Mouse (Mus musculus): Measurements from ENCODE around the gene Rhbdl1. TPM values are rescaled to one million over a fixed set of nuclear protein-coding genes. Genes with fewer than 3 reads are reported as not detected.
"Not testable (repeated sequence)": the region's sequence is repeated elsewhere in the genome, so short reads cannot be mapped to it uniquely, and the experiment has no call there.

Gene Rhbdl1
- polyA plus RNA-seq, 1 experiment from 2014 or later, result 1.6 TPM

DNA sequence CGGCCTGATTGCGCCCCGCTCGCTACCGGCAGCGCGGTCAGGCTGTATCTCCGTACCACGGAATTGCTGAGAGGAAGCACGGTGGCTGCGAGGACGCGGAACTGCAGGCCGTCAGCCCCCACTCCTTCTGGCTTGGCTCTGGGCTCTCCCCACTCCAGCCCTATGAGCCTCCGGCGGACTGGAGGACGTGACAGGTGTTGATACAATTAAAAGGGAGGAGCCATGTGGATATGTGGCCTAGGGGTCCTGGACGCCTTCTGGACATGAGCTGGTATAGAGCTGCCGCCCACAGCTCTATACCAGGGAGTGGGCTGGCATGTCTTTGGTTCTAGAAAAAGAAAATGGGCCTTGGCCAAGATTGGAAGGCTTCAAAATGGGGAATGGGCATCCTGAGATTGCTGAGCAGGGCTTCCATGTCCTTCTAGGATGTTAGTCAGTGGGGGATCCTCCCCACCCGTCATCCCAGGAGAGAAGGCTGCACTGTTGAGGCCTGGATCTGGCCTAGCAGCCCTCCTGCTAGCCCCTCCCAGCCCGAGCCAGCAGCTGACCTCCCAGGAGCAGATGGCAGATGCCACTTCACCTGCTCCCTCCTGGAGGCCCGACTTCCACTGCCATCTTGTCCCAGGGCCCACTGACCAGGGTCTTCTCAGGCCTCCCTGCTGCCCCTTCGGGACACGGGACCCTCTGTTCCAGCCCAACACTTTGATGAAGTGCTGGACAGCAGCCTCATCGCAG is 27.3 kb downstream of the Rhbdl1 start:
- 10% methylated on average over 25 of the region's 25 CpGs for WGBS
- Histone ChIP-seq H3K36me3 (no peaks in the 10 kb centered on the region), H3K9me3 (no peaks in the 10 kb centered on the region), H3K27ac (no peak overlapping the region), H3K4me1 (peaks cover 9% of the 10 kb centered on the region; the same call in 1 of the 2 replicates), H3K27me3 (replicated peaks) (peaks cover 48% of the 10 kb centered on the region), H3K9ac (peak overlapping the region; percentile 16; the same call in 1 of the 2 replicates), H3K4me3 (replicated peaks) (peak overlapping the region; percentile 66), H3K4me2 (peak overlapping the region; percentile 98)
- ATAC-seq (ENCODE audit: insufficient read depth, low FRiP score, low read depth), result no peak

- no peaks in the 10 kb centered on the region for H3K36me3 ChIP-seq
- H3K27me3 ChIP-seq (replicated peaks), result peaks cover 49% of the 10 kb centered on the region
- under 1% methylated on average over 90 of the region's 100 CpGs for WGBS
- peak; percentile 83 for ATAC-seq (ENCODE audit: insufficient read depth, low FRiP score, low read depth)
- no peaks in the 10 kb centered on the region for H3K9me3 ChIP-seq
- H3K4me2 ChIP-seq, result peak within 1 kb of the TSS; percentile 98
- peak within 1 kb of the TSS; percentile 16; the same call in 1 of the 2 replicates for H3K27ac ChIP-seq
- H3K4me1 ChIP-seq, result peaks cover 9% of the 10 kb centered on the region; the same call in 1 of the 2 replicates
- peak within 1 kb of the TSS; percentile 22 for H3K9ac ChIP-seq
- H3K4me3 ChIP-seq (replicated peaks), result peak within 1 kb of the TSS; percentile 66
Measured at GRCm38 (mm10) chr17:25808789-25809605, 28.1 kb downstream of the Rhbdl1 start, which contains the start of gene Fbxl16. TSS of gene Fbxl16 (plus strand) at chr17:25809085.

- Histone ChIP-seq H3K27me3 (replicated peaks) (peaks cover 47% of the 10 kb centered on the region), H3K9ac (no peak overlapping the region), H3K27ac (no peak overlapping the region), H3K4me3 (replicated peaks) (no peak overlapping the region; the same call in 1 of the 2 replicates), H3K4me1 (peaks cover 5% of the 10 kb centered on the region; the same call in 1 of the 2 replicates), H3K9me3 (no peaks in the 10 kb centered on the region), H3K36me3 (no peaks in the 10 kb centered on the region), H3K4me2 (peak overlapping the region; percentile 98)
- no peak for ATAC-seq (ENCODE audit: insufficient read depth, low FRiP score, low read depth)
- WGBS, result 35% methylated on average over 5 of the region's 5 CpGs
Measured at GRCm38 (mm10) chr17:25808028-25808427, 29.1 kb downstream of the Rhbdl1 start.

GRCm38 (mm10) chr17:25807452-25807851 is 29.6 kb downstream of the Rhbdl1 start:
- not testable (repeated sequence) for H3K4me2 ChIP-seq; H3K27ac ChIP-seq; H3K9me3 ChIP-seq; H3K36me3 ChIP-seq; ATAC-seq (ENCODE audit: insufficient read depth, low FRiP score, low read depth); H3K4me3 ChIP-seq (replicated peaks); H3K4me1 ChIP-seq; H3K9ac ChIP-seq
- WGBS, result 27% methylated on average over 2 of the region's 2 CpGs
- peaks cover 46% of the 10 kb centered on the region for H3K27me3 ChIP-seq (replicated peaks)

DNA sequence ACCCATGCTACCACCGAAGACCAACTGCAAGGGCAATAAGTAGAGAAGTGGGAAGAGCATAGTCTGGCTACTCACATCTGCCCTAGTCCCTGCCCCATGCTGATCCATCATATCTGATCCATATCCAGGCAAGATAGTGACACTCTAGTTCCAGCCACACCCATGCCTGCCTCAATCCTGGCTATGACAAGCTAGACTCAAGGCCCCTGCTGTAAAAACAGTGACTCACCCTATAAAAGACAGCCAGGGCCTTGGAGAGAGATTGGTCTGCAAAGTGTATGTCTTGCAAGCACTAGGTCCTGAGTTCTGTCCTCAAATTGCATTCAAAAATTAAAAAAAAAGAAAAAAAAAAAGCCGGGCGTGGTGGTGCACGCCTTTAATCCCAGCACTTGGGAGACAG is 30.6 kb downstream of the Rhbdl1 start:
- Histone ChIP-seq H3K27me3 (replicated peaks) (peaks cover 46% of the 10 kb centered on the region), H3K4me1 (peaks cover 4% of the 10 kb centered on the region; the same call in 1 of the 2 replicates), H3K27ac (no peak overlapping the region), H3K9me3 (no peaks in the 10 kb centered on the region), H3K9ac (no peak overlapping the region), H3K36me3 (no peaks in the 10 kb centered on the region), H3K4me2 (no peak overlapping the region), H3K4me3 (replicated peaks) (no peak overlapping the region)
- WGBS, result 75% methylated on average over 4 of the region's 4 CpGs
- no peak for ATAC-seq (ENCODE audit: insufficient read depth, low FRiP score, low read depth)

DNA sequence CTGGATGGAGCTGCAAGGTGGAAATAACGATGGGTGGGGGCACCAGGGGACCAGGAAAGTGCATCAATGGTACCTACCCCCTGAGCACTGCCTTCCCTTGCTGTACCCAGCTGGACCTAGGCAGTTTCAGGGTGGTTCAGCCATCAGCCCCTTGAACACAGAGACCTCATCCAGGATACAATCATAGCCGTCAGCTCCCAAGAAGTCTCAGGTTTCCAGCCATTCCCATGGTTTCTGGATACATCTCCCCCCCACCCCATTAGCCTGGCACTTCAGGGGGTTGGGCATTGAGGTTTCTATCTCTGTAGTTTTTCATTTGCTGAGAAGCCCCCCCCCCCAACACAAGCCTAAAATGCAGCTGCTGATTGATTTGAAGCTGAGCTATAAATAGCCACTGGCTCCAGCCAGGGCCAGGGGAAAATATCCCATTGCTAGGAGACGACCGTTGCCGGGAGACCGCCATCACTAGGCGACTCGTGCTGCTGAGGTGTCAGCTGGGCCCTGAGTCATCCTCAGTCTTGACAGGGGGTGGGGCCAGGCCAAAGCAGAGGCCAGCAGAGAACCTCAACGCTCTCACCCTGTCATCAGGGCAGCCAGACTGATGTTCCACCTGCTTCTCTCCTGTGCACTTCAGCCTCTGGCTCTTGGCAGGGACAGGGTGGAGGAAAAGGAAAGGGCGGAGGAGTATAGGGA is 34.1 kb downstream of the Rhbdl1 start:
- H3K27me3 ChIP-seq (replicated peaks), result 0 out of 2 replicates have a peak, but pooled peaks cover 11% of the 10 kb centered on the region
- no peak overlapping the region for H3K4me3 ChIP-seq (replicated peaks)
- WGBS, result 7% methylated on average over 10 of the region's 10 CpGs
- H3K9ac ChIP-seq, result no peak overlapping the region
- no peaks in the 10 kb centered on the region for H3K36me3 ChIP-seq
- H3K4me2 ChIP-seq, result no peak overlapping the region
- H3K4me1 ChIP-seq, result no peaks in the 10 kb centered on the region
- no peak overlapping the region for H3K27ac ChIP-seq
- no peak for ATAC-seq (ENCODE audit: insufficient read depth, low FRiP score, low read depth)
- no peaks in the 10 kb centered on the region for H3K9me3 ChIP-seq

DNA sequence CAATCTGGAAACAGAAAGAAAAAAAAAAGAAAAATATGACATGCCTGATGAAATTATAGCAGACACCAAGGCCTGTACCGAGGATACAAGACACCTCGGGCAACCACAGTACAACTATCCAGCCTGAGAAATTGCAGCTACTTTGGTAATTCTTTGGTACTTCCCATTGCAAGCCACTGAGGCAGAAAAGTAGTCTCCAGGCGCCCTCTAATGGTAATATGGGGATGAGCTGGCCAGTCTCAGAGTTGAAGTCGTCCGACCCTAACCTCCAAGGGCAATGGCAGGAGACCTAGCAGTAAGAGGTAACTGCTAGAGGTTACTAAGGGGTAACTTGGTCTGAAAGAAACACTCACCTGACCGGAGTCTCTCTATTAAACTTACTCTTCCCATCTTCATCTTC is 36.1 kb downstream of the Rhbdl1 start:
- no peak for ATAC-seq (ENCODE audit: insufficient read depth, low FRiP score, low read depth)
- Histone ChIP-seq H3K4me2 (no peak overlapping the region), H3K4me1 (peaks cover 5% of the 10 kb centered on the region), H3K9me3 (no peaks in the 10 kb centered on the region), H3K9ac (no peak overlapping the region), H3K4me3 (replicated peaks) (no peak overlapping the region), H3K27me3 (replicated peaks) (0 out of 2 replicates have a peak, but pooled peaks cover 9% of the 10 kb centered on the region), H3K27ac (no peak overlapping the region), H3K36me3 (no peaks in the 10 kb centered on the region)
- 3% methylated on average over 6 of the region's 6 CpGs for WGBS

DNA sequence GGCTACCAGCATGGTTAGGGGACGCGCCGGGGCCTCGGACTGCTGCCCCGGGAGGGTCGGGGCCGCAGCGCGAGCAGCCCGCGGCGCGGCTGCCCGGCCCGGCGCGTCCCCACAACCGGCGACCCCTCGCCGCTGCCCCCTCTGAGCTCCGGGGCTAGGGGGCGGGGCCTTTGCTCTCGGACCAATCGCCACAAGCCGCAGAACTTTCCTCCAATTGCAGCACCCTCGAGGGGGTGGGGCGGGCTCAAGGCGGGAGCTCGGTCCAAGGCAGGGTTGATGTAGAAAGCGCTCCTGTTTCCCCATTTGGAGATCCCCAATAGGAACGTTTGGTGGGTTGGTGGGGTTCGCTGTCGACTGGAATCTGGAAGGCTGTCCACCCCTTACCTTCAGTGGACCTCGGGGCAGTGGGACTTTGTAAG is 40.1 kb downstream of the Rhbdl1 start, which contains the start of gene Metrn:
Gene Metrn (minus strand): TSS at position 186 of the 419 bp plus-strand sequence.
- H3K27ac ChIP-seq, result peak within 1 kb of the TSS; percentile 27
- H3K27me3 ChIP-seq (replicated peaks), result no peaks in the 10 kb centered on the region
- under 1% methylated on average over 34 of the region's 35 CpGs for WGBS
- H3K4me2 ChIP-seq, result peak within 1 kb of the TSS; percentile 91
- no peaks in the 10 kb centered on the region for H3K9me3 ChIP-seq
- peak within 1 kb of the TSS; percentile 61 for H3K9ac ChIP-seq
- no peaks in the 10 kb centered on the region for H3K36me3 ChIP-seq
- ATAC-seq (ENCODE audit: insufficient read depth, low FRiP score, low read depth), result peak; percentile 78
- peak within 1 kb of the TSS; percentile 85 for H3K4me3 ChIP-seq (replicated peaks)
- H3K4me1 ChIP-seq, result peaks cover 24% of the 10 kb centered on the region

DNA sequence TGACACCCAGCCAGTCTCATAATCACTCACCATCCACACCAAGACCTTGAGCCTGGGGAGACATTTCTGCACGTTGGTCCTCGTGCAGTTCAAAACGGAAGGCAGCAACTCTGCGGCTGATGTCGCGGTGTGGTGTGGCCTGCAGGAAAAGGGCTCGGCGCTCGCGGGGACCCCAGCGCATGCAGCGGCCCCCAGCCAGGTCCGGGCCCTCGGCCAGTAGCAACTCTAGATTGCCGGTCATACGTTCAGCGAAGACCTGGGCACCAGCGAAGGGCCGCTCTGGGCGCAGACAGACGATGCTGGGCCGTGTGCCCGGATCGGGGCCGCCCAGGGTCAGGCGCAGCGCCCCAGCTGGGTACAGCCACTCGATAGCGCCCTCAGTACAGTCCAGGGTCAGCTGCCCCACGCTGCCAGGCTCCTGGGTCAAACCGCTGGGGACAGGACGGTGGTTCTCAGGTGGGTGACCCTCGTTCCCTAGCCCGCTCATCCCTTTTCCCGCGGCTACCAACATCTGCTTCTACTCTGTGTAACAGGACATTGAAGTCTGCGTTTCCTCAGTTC is 40.8 kb downstream of the Rhbdl1 start:
- Histone ChIP-seq H3K9ac (peak overlapping the region; percentile 61), H3K4me3 (replicated peaks) (peak overlapping the region; percentile 85), H3K4me2 (peak overlapping the region; percentile 91), H3K36me3 (no peaks in the 10 kb centered on the region), H3K9me3 (no peaks in the 10 kb centered on the region), H3K4me1 (peaks cover 28% of the 10 kb centered on the region), H3K27ac (peak overlapping the region; percentile 27), H3K27me3 (replicated peaks) (no peaks in the 10 kb centered on the region)
- no peak for ATAC-seq (ENCODE audit: insufficient read depth, low FRiP score, low read depth)
- WGBS, result 3% methylated on average over 37 of the region's 37 CpGs

GRCm38 (mm10) chr17:25795609-25796092 is 41.4 kb downstream of the Rhbdl1 start, which contains the start of gene AC134908.4:
TSS of gene AC134908.4 (minus strand) at chr17:25795659.
- Histone ChIP-seq H3K4me1 (peaks cover 34% of the 10 kb centered on the region), H3K9me3 (no peaks in the 10 kb centered on the region)
- no peak for ATAC-seq (ENCODE audit: insufficient read depth, low FRiP score, low read depth)

DNA sequence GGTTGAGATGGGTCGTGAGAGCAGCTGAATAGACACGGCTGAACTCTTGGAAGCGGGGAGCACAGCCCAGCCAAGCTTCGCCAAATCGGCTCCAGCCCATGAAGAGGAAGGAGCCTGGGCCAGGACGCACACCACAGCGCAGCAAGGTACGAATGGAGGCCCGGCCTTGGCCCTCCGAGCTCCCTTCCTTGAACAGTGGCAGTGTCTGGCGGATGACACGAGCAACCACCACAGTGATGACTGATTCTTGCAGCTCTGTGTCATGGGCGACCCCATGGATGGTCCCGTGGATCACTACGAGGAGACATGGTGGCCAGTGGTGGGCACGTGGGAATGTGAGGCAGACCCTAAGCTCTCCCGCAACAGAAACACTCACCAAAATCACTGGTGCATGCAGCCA is 42.1 kb downstream of the Rhbdl1 start:
- H3K4me1 ChIP-seq, result peaks cover 36% of the 10 kb centered on the region
- H3K9me3 ChIP-seq, result no peaks in the 10 kb centered on the region
- no peak overlapping the region for H3K9ac ChIP-seq
- H3K27me3 ChIP-seq (replicated peaks), result no peaks in the 10 kb centered on the region
- ATAC-seq (ENCODE audit: insufficient read depth, low FRiP score, low read depth), result no peak
- no peaks in the 10 kb centered on the region for H3K36me3 ChIP-seq
- WGBS, result 86% methylated on average over 17 of the region's 17 CpGs
- peak overlapping the region; percentile 91 for H3K4me2 ChIP-seq
- 0 out of 2 replicates have a peak overlapping the region, but pooled peaks have one; percentile 11 for H3K27ac ChIP-seq
- H3K4me3 ChIP-seq (replicated peaks), result no peak overlapping the region

More at GRCm38 (mm10) chr17:25795609-25796092, 41.4 kb downstream of the Rhbdl1 start, which contains the start of gene AC134908.4:
- Histone ChIP-seq H3K4me2 (peak within 1 kb of the TSS; percentile 91), H3K27me3 (replicated peaks) (no peaks in the 10 kb centered on the region), H3K27ac (peak within 1 kb of the TSS; percentile 27), H3K9ac (peak within 1 kb of the TSS; percentile 61), H3K4me3 (replicated peaks) (peak within 1 kb of the TSS; percentile 85), H3K36me3 (no peaks in the 10 kb centered on the region)
- 31% methylated on average over 6 of the region's 6 CpGs for WGBS
